16 mouse cellular contexts compared by ENCODE assay signal in the genomic region with DNA sequence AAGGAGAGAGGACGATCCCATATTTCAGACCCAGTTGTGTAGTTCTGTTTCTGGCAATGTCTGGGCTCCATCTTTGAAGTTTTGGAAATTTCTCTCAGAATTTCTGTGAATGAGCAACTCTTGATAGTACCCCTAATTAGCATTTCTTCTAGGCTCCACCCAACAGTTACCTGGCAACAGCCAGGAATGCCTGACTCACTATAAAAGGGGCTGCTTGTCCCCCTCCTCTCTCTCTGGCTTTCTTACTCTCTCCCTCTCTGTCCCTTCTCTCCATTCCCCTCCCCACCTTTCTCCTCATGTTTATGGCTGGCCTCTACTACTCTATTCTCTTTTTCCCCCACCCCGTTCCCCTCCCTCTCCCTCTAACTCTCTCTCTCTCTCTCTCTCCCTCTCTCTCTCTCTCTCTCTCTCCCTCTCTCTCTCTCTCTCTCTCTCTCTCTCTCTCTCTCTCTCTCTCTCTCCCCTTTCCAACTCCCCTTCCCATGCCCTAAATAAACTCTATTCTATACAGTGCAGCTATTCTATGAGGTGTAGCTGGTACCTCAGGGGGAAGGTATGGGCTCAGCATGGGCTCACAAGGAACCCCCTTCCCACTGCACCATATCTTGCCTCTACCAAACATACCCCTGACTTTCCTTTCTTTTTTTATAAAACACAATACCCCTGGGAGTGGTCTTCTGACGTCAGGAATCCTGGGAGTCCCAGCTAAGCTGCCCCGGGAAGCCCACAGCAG.
DNase-seq lines count a peak whose midpoint lies in the region; ATAC-seq and TF ChIP-seq lines count a peak whose summit lies in the region.
"Had no signal": no experiment of that assay in that cellular context is flagged by ENCODE, and none has a peak within 500 bp of the region (broad histone marks: within the 10 kb centered on the region; RNA-seq: fewer than 3 reads in every experiment).

No protein-coding gene starts in this region.

- TF ChIP-seq CTCF in hindbrain, postnatal 0 days (IDR thresholded peaks at IDR 0.05; ENCODE audit: low read depth) = no peak

- H3K36me3 ChIP-seq in hindbrain, embryonic 12.5 days = no peaks in the 10 kb centered on the region
- H3K36me3 ChIP-seq in hindbrain, postnatal 0 days (ENCODE audit: insufficient read depth, low read length) = no peaks in the 10 kb centered on the region
- no peaks in the 10 kb centered on the region for H3K36me3 ChIP-seq in embryonic facial prominence, embryonic 11.5 days (replicated peaks; ENCODE audit: control insufficient read depth, insufficient read depth, low read depth, low read length)
- H3K36me3 ChIP-seq in forebrain, embryonic 15.5 days = no peaks in the 10 kb centered on the region
- H3K36me3 ChIP-seq in midbrain, embryonic 14.5 days (ENCODE audit: control insufficient read depth, insufficient read depth, low read length) = no peaks in the 10 kb centered on the region
- no peaks in the 10 kb centered on the region for H3K36me3 ChIP-seq in kidney, embryonic 14.5 days (ENCODE audit: control insufficient read depth, insufficient read depth, low read length)

- H3K9me3 ChIP-seq in hindbrain, embryonic 12.5 days (replicated peaks) = no peaks in the 10 kb centered on the region
- H3K9me3 ChIP-seq in hindbrain, postnatal 0 days (ENCODE audit: low read length) = no peaks in the 10 kb centered on the region
- no peaks in the 10 kb centered on the region for H3K9me3 ChIP-seq in embryonic facial prominence, embryonic 11.5 days (replicated peaks; ENCODE audit: control insufficient read depth, low read length)
- H3K9me3 ChIP-seq in forebrain, embryonic 15.5 days = no peaks in the 10 kb centered on the region
- H3K9me3 ChIP-seq in midbrain, embryonic 14.5 days (ENCODE audit: control insufficient read depth, low read length) = no peaks in the 10 kb centered on the region
- no peaks in the 10 kb centered on the region for H3K9me3 ChIP-seq in kidney, embryonic 14.5 days (ENCODE audit: control insufficient read depth, low read length)

- no peak for DNase-seq in hindbrain, postnatal 0 days (ENCODE audit: low spot score)
- peak; percentile 18 for DNase-seq in embryonic facial prominence, embryonic 11.5 days (ENCODE audit: low spot score)
- DNase-seq in midbrain, embryonic 14.5 days = no peak
- no peak for DNase-seq in heart, adult 9 months (ENCODE audit: low spot score in 2 of 2)
- no peak for DNase-seq in left cerebral cortex, postnatal 14 days (ENCODE audit: low spot score in 2 of 2)
- DNase-seq: B cell, adult 2 months; cerebellum, adult 18-20 months; layer of hippocampus, adult 9-11 months; right cerebral cortex, postnatal 25 days; thymus, adult 18-20 months had no signal

- H3K27me3 ChIP-seq in hindbrain, embryonic 12.5 days = no peaks in the 10 kb centered on the region; the same call in 1 of the 2 replicates
- H3K27me3 ChIP-seq in hindbrain, postnatal 0 days (ENCODE audit: insufficient read depth, low read length) = no peaks in the 10 kb centered on the region
- H3K27me3 ChIP-seq in embryonic facial prominence, embryonic 11.5 days (ENCODE audit: control insufficient read depth, insufficient read depth, low read length) = no peaks in the 10 kb centered on the region; the same call in 1 of the 2 replicates
- no peaks in the 10 kb centered on the region for H3K27me3 ChIP-seq in forebrain, embryonic 15.5 days
- H3K27me3 ChIP-seq in midbrain, embryonic 14.5 days (ENCODE audit: control insufficient read depth, insufficient read depth, low read length) = no peaks in the 10 kb centered on the region
- no peaks in the 10 kb centered on the region for H3K27me3 ChIP-seq in kidney, embryonic 14.5 days (ENCODE audit: control insufficient read depth, insufficient read depth, low read length)

- WGBS in hindbrain, embryonic 12.5 days = 19% methylated on average over 4 of the region's 4 CpGs
- 11% methylated on average over 4 of the region's 4 CpGs for WGBS in hindbrain, postnatal 0 days
- 18% methylated on average over 4 of the region's 4 CpGs for WGBS in embryonic facial prominence, embryonic 11.5 days
- WGBS in forebrain, embryonic 15.5 days = 19% methylated on average over 4 of the region's 4 CpGs
- 9% methylated on average over 4 of the region's 4 CpGs for WGBS in midbrain, embryonic 14.5 days
- 40% methylated on average over 4 of the region's 4 CpGs for WGBS in kidney, embryonic 14.5 days

- H3K4me1 ChIP-seq in hindbrain, embryonic 12.5 days = peaks cover 21% of the 10 kb centered on the region
- H3K4me1 ChIP-seq in hindbrain, postnatal 0 days (ENCODE audit: insufficient read depth, low read length) = no peaks in the 10 kb centered on the region
- peaks cover 2% of the 10 kb centered on the region; the same call in 1 of the 2 replicates for H3K4me1 ChIP-seq in embryonic facial prominence, embryonic 11.5 days (ENCODE audit: control insufficient read depth, insufficient read depth, low read length)
- H3K4me1 ChIP-seq in forebrain, embryonic 15.5 days = peaks cover 31% of the 10 kb centered on the region
- peaks cover 10% of the 10 kb centered on the region for H3K4me1 ChIP-seq in midbrain, embryonic 14.5 days (ENCODE audit: control insufficient read depth, insufficient read depth, low read length)
- H3K4me1 ChIP-seq in kidney, embryonic 14.5 days (ENCODE audit: control insufficient read depth, insufficient read depth, low read length) = no peaks in the 10 kb centered on the region

- no peak overlapping the region for H3K9ac ChIP-seq in hindbrain, embryonic 12.5 days
- no peak overlapping the region for H3K9ac ChIP-seq in hindbrain, postnatal 0 days (replicated peaks; ENCODE audit: low read length)
- no peak overlapping the region for H3K9ac ChIP-seq in embryonic facial prominence, embryonic 11.5 days (replicated peaks; ENCODE audit: low read length)
- H3K9ac ChIP-seq in forebrain, embryonic 15.5 days (replicated peaks) = no peak overlapping the region
- no peak overlapping the region for H3K9ac ChIP-seq in midbrain, embryonic 14.5 days (replicated peaks; ENCODE audit: low read length)
- no peak overlapping the region for H3K9ac ChIP-seq in kidney, embryonic 14.5 days (ENCODE audit: low read depth, low read length)
- H3K9ac ChIP-seq: liver, embryonic 14.5 days had no signal

- H3K27ac ChIP-seq in hindbrain, embryonic 12.5 days = no peak overlapping the region
- no peak overlapping the region for H3K27ac ChIP-seq in hindbrain, postnatal 0 days
- no peak overlapping the region for H3K27ac ChIP-seq in embryonic facial prominence, embryonic 11.5 days (replicated peaks; ENCODE audit: low read depth, low read length)
- no peak overlapping the region for H3K27ac ChIP-seq in forebrain, embryonic 15.5 days (replicated peaks)
- no peak overlapping the region for H3K27ac ChIP-seq in midbrain, embryonic 14.5 days (replicated peaks; ENCODE audit: low read depth, low read length)
- H3K27ac ChIP-seq in kidney, embryonic 14.5 days (ENCODE audit: low read depth, low read length) = no peak overlapping the region
- H3K27ac ChIP-seq: kidney, postnatal 0 days; liver, embryonic 14.5 days had no signal

- ATAC-seq in hindbrain, embryonic 12.5 days (ENCODE audit: low FRiP score) = peak; percentile 64; the same call in 1 of the 2 replicates
- no peak for ATAC-seq in hindbrain, postnatal 0 days
- ATAC-seq in embryonic facial prominence, embryonic 11.5 days (replicated peaks; ENCODE audit: insufficient number of reproducible peaks, low FRiP score, low TSS enrichment, low read depth) = 0 out of 2 replicates have a peak, but pooled peaks have one; percentile 40
- peak; percentile 76 for ATAC-seq in forebrain, embryonic 15.5 days (replicated peaks)
- 0 out of 2 replicates have a peak, but pooled peaks have one; percentile 24 for ATAC-seq in midbrain, embryonic 14.5 days (ENCODE audit: low FRiP score, low TSS enrichment)
- ATAC-seq in kidney, embryonic 14.5 days (ENCODE audit: low FRiP score, low TSS enrichment) = no peak
- ATAC-seq: inflammation-experienced regulatory T-cells, adult 6 months had no signal

- H3K4me2 ChIP-seq in hindbrain, embryonic 12.5 days (replicated peaks) = no peak overlapping the region
- no peak overlapping the region for H3K4me2 ChIP-seq in hindbrain, postnatal 0 days (ENCODE audit: low read depth, low read length)
- H3K4me2 ChIP-seq in embryonic facial prominence, embryonic 11.5 days (ENCODE audit: low read depth, low read length) = no peak overlapping the region
- no peak overlapping the region for H3K4me2 ChIP-seq in forebrain, embryonic 15.5 days (replicated peaks)
- no peak overlapping the region for H3K4me2 ChIP-seq in midbrain, embryonic 14.5 days (ENCODE audit: low read length)
- no peak overlapping the region for H3K4me2 ChIP-seq in kidney, embryonic 14.5 days (replicated peaks; ENCODE audit: low read depth, low read length)

- H3K4me3 ChIP-seq in hindbrain, embryonic 12.5 days = no peak overlapping the region
- H3K4me3 ChIP-seq in hindbrain, postnatal 0 days (ENCODE audit: low read length) = no peak overlapping the region
- H3K4me3 ChIP-seq in embryonic facial prominence, embryonic 11.5 days (ENCODE audit: low read depth, low read length) = no peak overlapping the region
- H3K4me3 ChIP-seq in forebrain, embryonic 15.5 days = no peak overlapping the region
- H3K4me3 ChIP-seq in midbrain, embryonic 14.5 days (replicated peaks; ENCODE audit: low read depth, low read length) = no peak overlapping the region
- no peak overlapping the region for H3K4me3 ChIP-seq in kidney, embryonic 14.5 days (ENCODE audit: low read length)

- intact Hi-C loops in left cerebral cortex, postnatal 14 days (cut with DNase I) = no loop called here

Comparison
In these comparisons a context has a peak if more than half of its experiments do, and no peak if none do; other contexts are left out.
1. ATAC-seq: peak in hindbrain, embryonic 12.5 days (single experiment), embryonic facial prominence, embryonic 11.5 days (single experiment), forebrain, embryonic 15.5 days (single experiment) and midbrain, embryonic 14.5 days (single experiment); none in hindbrain, postnatal 0 days (single experiment) and kidney, embryonic 14.5 days (single experiment).